Mouse (Mus musculus) skeletal muscle tissue, adult 2 months (tissue): ENCODE measurements around the gene Mcpt1.
"Not testable (repeated sequence)": the region's sequence is repeated elsewhere in the genome, so short reads cannot be mapped to it uniquely, and the experiment has no call there.

Experiments
- DNase-seq: peaks from one replicate; pipeline ENCODE4 v3.0.0-alpha.2; 2012; ENCODE audit warnings: low read depth, low spot score

The Mcpt1 gene

GRCm38 (mm10) chr14:56017671-56018070, at the start of gene Mcpt1:
Mcpt1 (plus strand) TSS chr14:56017971.
- DNase-seq, result not testable (repeated sequence)

GRCm38 (mm10) chr14:55987464-55987863, 30.3 kb upstream of the Mcpt1 start:
- not testable (repeated sequence) for DNase-seq

- DNase-seq, result no peak
Observed at GRCm38 (mm10) chr14:56013147-56013546, 4.6 kb upstream of the Mcpt1 start.

- no peak for DNase-seq
Observed at GRCm38 (mm10) chr14:56013924-56014323, 3.8 kb upstream of the Mcpt1 start.

GRCm38 (mm10) chr14:56019446-56019845, 1.7 kb downstream of the Mcpt1 start:
- DNase-seq, result no peak

- not testable (repeated sequence) for DNase-seq
Observed at GRCm38 (mm10) chr14:56021305-56021704, 3.5 kb downstream of the Mcpt1 start.

- DNase-seq, result not testable (repeated sequence)
Observed at GRCm38 (mm10) chr14:56030395-56030794, 12.6 kb downstream of the Mcpt1 start, which contains the start of gene Mcpt9. Mcpt9 (minus strand) TSS chr14:56030495.

- DNase-seq, result no peak
Observed at GRCm38 (mm10) chr14:56034433-56034832, 16.7 kb downstream of the Mcpt1 start.

GRCm38 (mm10) chr14:56041792-56042191, 24.0 kb downstream of the Mcpt1 start, which contains the start of gene Mcpt2:
Mcpt2 (plus strand) TSS chr14:56042041.
- not testable (repeated sequence) for DNase-seq

GRCm38 (mm10) chr14:56055408-56055807, 37.6 kb downstream of the Mcpt1 start:
- no peak for DNase-seq

GRCm38 (mm10) chr14:56057722-56058121, 40.0 kb downstream of the Mcpt1 start:
- DNase-seq, result no peak

GRCm38 (mm10) chr14:56062213-56062612, 44.4 kb downstream of the Mcpt1 start, which contains the start of gene Mcpt4:
Mcpt4 (minus strand) TSS chr14:56062313.
- DNase-seq, result not testable (repeated sequence)
